8 mouse cellular contexts compared by ENCODE assay signal in genomic region chr19:6398447-6399284, GRCm38 (mm10). TPM values are rescaled to one million over a fixed set of nuclear protein-coding genes. Genes with fewer than 3 reads are reported as not detected.
DNase-seq lines count a peak whose midpoint lies in the region; ATAC-seq and TF ChIP-seq lines count a peak whose summit lies in the region.

No protein-coding gene starts in this region.

- ATAC-seq in embryonic facial prominence, embryonic 15.5 days (ENCODE audit: insufficient number of reproducible peaks, low FRiP score, low TSS enrichment, low read depth) = peak; percentile 40
- peak; percentile 57 for ATAC-seq in heart, postnatal 0 days (ENCODE audit: insufficient read depth, low read depth)
- peak; percentile 17 for ATAC-seq in megakaryocyte, adult 5-6 weeks (ENCODE audit: poor library complexity, severe bottlenecking)

- peak overlapping the region; percentile 52 for H3K4me3 ChIP-seq in embryonic facial prominence, embryonic 15.5 days (replicated peaks)
- H3K4me3 ChIP-seq in heart, postnatal 0 days (ENCODE audit: low read depth, low read length) = peak overlapping the region; percentile 71

- peak; percentile 94 for DNase-seq in A20 (ENCODE audit: low read depth, low spot score)
- peak; percentile 81 for DNase-seq in adrenal gland, adult 2 months
- DNase-seq in heart, postnatal 0 days (ENCODE audit: low spot score) = peak; percentile 46
- DNase-seq in kidney, postnatal 14 days = peak; percentile 82
- peak; percentile 67 to 76 for DNase-seq in spleen, postnatal 14 days (ENCODE audit: low spot score in 2 of 2)
- DNase-seq in layer of hippocampus, adult 9-11 months = no peak

- no peak for TF ChIP-seq CTCF in heart, postnatal 0 days (IDR thresholded peaks at IDR 0.05; ENCODE audit: low read depth)

- no peaks in the 10 kb centered on the region for H3K9me3 ChIP-seq in embryonic facial prominence, embryonic 15.5 days (replicated peaks)
- H3K9me3 ChIP-seq in heart, postnatal 0 days (replicated peaks; ENCODE audit: control insufficient read depth, low read length) = no peaks in the 10 kb centered on the region

- H3K27me3 ChIP-seq in embryonic facial prominence, embryonic 15.5 days = peaks cover 38% of the 10 kb centered on the region
- H3K27me3 ChIP-seq in heart, postnatal 0 days (ENCODE audit: control insufficient read depth, insufficient read depth, low read length) = no peaks in the 10 kb centered on the region

- H3K36me3 ChIP-seq in embryonic facial prominence, embryonic 15.5 days = no peaks in the 10 kb centered on the region
- H3K36me3 ChIP-seq in heart, postnatal 0 days (replicated peaks; ENCODE audit: control insufficient read depth, insufficient read depth, low read length) = peaks cover 16% of the 10 kb centered on the region

- WGBS in embryonic facial prominence, embryonic 15.5 days = 1% methylated on average over 37 of the region's 39 CpGs
- under 1% methylated on average over 39 of the region's 39 CpGs for WGBS in heart, postnatal 0 days

- no peak overlapping the region; the same call in 1 of the 2 replicates for H3K27ac ChIP-seq in embryonic facial prominence, embryonic 15.5 days (replicated peaks)
- peak overlapping the region; percentile 61 for H3K27ac ChIP-seq in heart, postnatal 0 days (ENCODE audit: low read depth)

- no peak for TF ChIP-seq EP300 in heart, postnatal 0 days (IDR thresholded peaks at IDR 0.05; ENCODE audit: low read depth)

- H3K4me2 ChIP-seq in embryonic facial prominence, embryonic 15.5 days (replicated peaks) = peak overlapping the region; percentile 97
- H3K4me2 ChIP-seq in heart, postnatal 0 days (ENCODE audit: low read depth, low read length) = peak overlapping the region; percentile 99

- no peak overlapping the region for H3K9ac ChIP-seq in embryonic facial prominence, embryonic 15.5 days
- peak overlapping the region; percentile 73; the same call in 1 of the 2 replicates for H3K9ac ChIP-seq in heart, postnatal 0 days (replicated peaks; ENCODE audit: low read depth, low read length)

- peaks cover 37% of the 10 kb centered on the region for H3K4me1 ChIP-seq in embryonic facial prominence, embryonic 15.5 days
- H3K4me1 ChIP-seq in heart, postnatal 0 days (ENCODE audit: control insufficient read depth, insufficient read depth) = peaks cover 26% of the 10 kb centered on the region

RNA-seq across cellular contexts. Expression of gene Rasgrp2, which starts 0.5 kb away (rescaled TPM):
- 10 to 100 TPM; 31.4 to 37.0 TPM for total RNA-seq in adrenal gland, adult 2 months (2021)
- polyA plus RNA-seq in adrenal gland, adult 2 months (2012; rRNA removed) = 79.6 and 84.5 TPM in 2 replicates
- 39.9 and 45.0 TPM in 2 replicates for polyA plus RNA-seq in embryonic facial prominence, embryonic 15.5 days (2015; fragmentation: Nextera tagmentation; extraction: Ambion mirVana)
- total RNA-seq in heart, postnatal 0 days (2014; rRNA removed; ENCODE audit: low replicate concordance) = 25.3 and 55.6 TPM in 2 replicates
- 46.6 and 55.5 TPM in 2 replicates for polyA plus RNA-seq in heart, postnatal 0 days (2015; fragmentation: Nextera tagmentation; extraction: Ambion mirVana)
- 213 and 232 TPM in 2 replicates for total RNA-seq in megakaryocyte, adult 5-6 weeks (2015)
- 195 and 214 TPM in 2 replicates for total RNA-seq in megakaryocyte, adult 5-6 weeks (2017)

RNA-seq across cellular contexts. Expression of gene Pygm, which starts 14.5 kb away (rescaled TPM):
- 10 to 100 TPM; 48.3 to 94.0 TPM for total RNA-seq in adrenal gland, adult 2 months (2021)
- 97.8 and 115 TPM in 2 replicates for polyA plus RNA-seq in adrenal gland, adult 2 months (2012; rRNA removed)
- 35.6 and 38.9 TPM in 2 replicates for polyA plus RNA-seq in embryonic facial prominence, embryonic 15.5 days (2015; fragmentation: Nextera tagmentation; extraction: Ambion mirVana)
- 451 and 487 TPM in 2 replicates for total RNA-seq in heart, postnatal 0 days (2014; rRNA removed; ENCODE audit: low replicate concordance)
- 390 and 400 TPM in 2 replicates for polyA plus RNA-seq in heart, postnatal 0 days (2015; fragmentation: Nextera tagmentation; extraction: Ambion mirVana)
- total RNA-seq in megakaryocyte, adult 5-6 weeks (2015) = 0.80 and 3.2 TPM in 2 replicates
- 0.11 and 0.12 TPM in 2 replicates for total RNA-seq in megakaryocyte, adult 5-6 weeks (2017)

RNA-seq across cellular contexts. Expression of gene Nrxn2, which starts 19.9 kb away (rescaled TPM):
- total RNA-seq in adrenal gland, adult 2 months (2021) = 10 to 100 TPM; 12.1 to 14.0 TPM
- polyA plus RNA-seq in adrenal gland, adult 2 months (2012; rRNA removed) = 14.3 and 18.1 TPM in 2 replicates
- 1.7 and 1.8 TPM in 2 replicates for polyA plus RNA-seq in embryonic facial prominence, embryonic 15.5 days (2015; fragmentation: Nextera tagmentation; extraction: Ambion mirVana)
- not detected in 2 replicates for total RNA-seq in heart, postnatal 0 days (2014; rRNA removed; ENCODE audit: low replicate concordance)
- polyA plus RNA-seq in heart, postnatal 0 days (2015; fragmentation: Nextera tagmentation; extraction: Ambion mirVana) = 0.67 and 0.68 TPM in 2 replicates
- total RNA-seq in megakaryocyte, adult 5-6 weeks (2015) = 0.21 TPM in 1 of 2 replicates, not detected in the other
- not detected in 2 replicates for total RNA-seq in megakaryocyte, adult 5-6 weeks (2017)

RNA-seq across cellular contexts. Expression of gene Sf1, which starts 35.2 kb away (rescaled TPM):
- total RNA-seq in adrenal gland, adult 2 months (2021) = 100 to 1,000 TPM; 141 to 286 TPM
- polyA plus RNA-seq in adrenal gland, adult 2 months (2012; rRNA removed) = 346 and 350 TPM in 2 replicates
- 132 and 145 TPM in 2 replicates for polyA plus RNA-seq in embryonic facial prominence, embryonic 15.5 days (2015; fragmentation: Nextera tagmentation; extraction: Ambion mirVana)
- total RNA-seq in heart, postnatal 0 days (2014; rRNA removed; ENCODE audit: low replicate concordance) = 41.8 and 94.6 TPM in 2 replicates
- polyA plus RNA-seq in heart, postnatal 0 days (2015; fragmentation: Nextera tagmentation; extraction: Ambion mirVana) = 31.8 and 38.3 TPM in 2 replicates
- 164 and 205 TPM in 2 replicates for total RNA-seq in megakaryocyte, adult 5-6 weeks (2015)
- 179 and 212 TPM in 2 replicates for total RNA-seq in megakaryocyte, adult 5-6 weeks (2017)

RNA-seq across cellular contexts. Expression of gene Map4k2, which starts 57.7 kb away (rescaled TPM):
- total RNA-seq in adrenal gland, adult 2 months (2021) = 10 to 100 TPM; 36.1 to 38.5 TPM
- 150 and 161 TPM in 2 replicates for polyA plus RNA-seq in adrenal gland, adult 2 months (2012; rRNA removed)
- 15.6 and 16.7 TPM in 2 replicates for polyA plus RNA-seq in embryonic facial prominence, embryonic 15.5 days (2015; fragmentation: Nextera tagmentation; extraction: Ambion mirVana)
- total RNA-seq in heart, postnatal 0 days (2014; rRNA removed; ENCODE audit: low replicate concordance) = 48.4 and 59.1 TPM in 2 replicates
- 9.6 and 10.1 TPM in 2 replicates for polyA plus RNA-seq in heart, postnatal 0 days (2015; fragmentation: Nextera tagmentation; extraction: Ambion mirVana)
- 35.0 and 43.3 TPM in 2 replicates for total RNA-seq in megakaryocyte, adult 5-6 weeks (2015)
- 66.3 and 79.6 TPM in 2 replicates for total RNA-seq in megakaryocyte, adult 5-6 weeks (2017)

Comparison
In these comparisons a context has a peak if more than half of its experiments do, and no peak if none do; other contexts are left out.
1. RNA of gene Pygm, which starts 14.5 kb away (total RNA-seq): 451 to 487 TPM in heart, postnatal 0 days and 48.3 to 94.0 TPM in adrenal gland, adult 2 months; 0.11 to 3.2 TPM in megakaryocyte, adult 5-6 weeks; every median in the first group is over 10 times any median in the second.
2. RNA of gene Nrxn2, which starts 19.9 kb away (total RNA-seq): 12.1 to 14.0 TPM in adrenal gland, adult 2 months; not detected in heart, postnatal 0 days and 0.21 TPM in megakaryocyte, adult 5-6 weeks; every median in the first group is over 10 times any median in the second.
3. Peak in every context shown above with its lines, with median percentiles within 50 percentile points of each other: ATAC-seq.